Mouse (Mus musculus): ENCODE measurements around the gene Gm1527. TPM values are rescaled to one million over a fixed set of nuclear protein-coding genes. Genes with fewer than 3 reads are reported as not detected.

Gene Gm1527
- polyA plus RNA-seq (2014; fragmentation: Illumina TruSeq; extraction: RNeasy Lipid Tissue Mini Kit (QIAGEN cat#74804); ENCODE audit: low read depth, low replicate concordance): 0.54 TPM

GRCm38 (mm10) chr3:28892317-28892716 is at the start of gene Gm1527:
Gene Gm1527, plus strand, starts transcription at chr3:28892617.

Other genes with a start within 250 kb of the Gm1527 start
- not detected for gene Slc2a2, start 194.7 kb upstream of the Gm1527 start, polyA plus RNA-seq (2014; fragmentation: Illumina TruSeq; extraction: RNeasy Lipid Tissue Mini Kit (QIAGEN cat#74804); ENCODE audit: low read depth, low replicate concordance)
- 6.6 TPM for gene Eif5a2, start 111.3 kb upstream of the Gm1527 start, polyA plus RNA-seq (2014; fragmentation: Illumina TruSeq; extraction: RNeasy Lipid Tissue Mini Kit (QIAGEN cat#74804); ENCODE audit: low read depth, low replicate concordance)
- gene Rpl22l1, start 87.2 kb upstream of the Gm1527 start, polyA plus RNA-seq (2014; fragmentation: Illumina TruSeq; extraction: RNeasy Lipid Tissue Mini Kit (QIAGEN cat#74804); ENCODE audit: low read depth, low replicate concordance): 798 TPM
- gene Egfem1, start 189.4 kb downstream of the Gm1527 start, polyA plus RNA-seq (2014; fragmentation: Illumina TruSeq; extraction: RNeasy Lipid Tissue Mini Kit (QIAGEN cat#74804); ENCODE audit: low read depth, low replicate concordance): not detected